Mouse (Mus musculus) liver, adult 2 months (tissue): ENCODE measurements around the gene Cd300lg. TPM values are rescaled to one million over a fixed set of nuclear protein-coding genes. Genes with fewer than 3 reads are reported as not detected.

Experiments
- DNase-seq: peaks from one replicate; pipeline ENCODE4 v3.0.0-alpha.2; 2011; ENCODE audit warnings: low read depth, low spot score; ENCODE audit errors: extremely low read depth
- H3K27ac ChIP-seq: fragments of 200-500 bp; replicated peaks from 2 replicates; pipeline ENCODE4 v1.5.1; 2012; ENCODE audit warnings: low read depth, mild to moderate bottlenecking, control low read depth, inconsistent platforms, low read length; ENCODE audit not compliant: insufficient read depth
- H3K27me3 ChIP-seq: fragments of 200-500 bp; 2 replicates; pipeline ENCODE4 v1.6.1; 2012; ENCODE audit warnings: mild to moderate bottlenecking, moderate library complexity, low read length, inconsistent platforms; ENCODE audit not compliant: control insufficient read depth, insufficient read depth
- H3K36me3 ChIP-seq: fragments of 200-500 bp; 2 replicates; pipeline ENCODE4 v1.6.1; 2012; ENCODE audit warnings: low read length, inconsistent platforms; ENCODE audit not compliant: control insufficient read depth, insufficient read depth
- H3K4me1 ChIP-seq: fragments of 200-500 bp; 2 replicates; pipeline ENCODE4 v1.6.1; 2011; ENCODE audit warnings: low read length; ENCODE audit not compliant: control insufficient read depth, insufficient read depth
- H3K4me3 ChIP-seq: fragments of 200-500 bp; 2 replicates; pipeline ENCODE4 v1.5.1; 2011; ENCODE audit warnings: low read depth, mild to moderate bottlenecking, control low read depth, low read length, moderate library complexity; ENCODE audit not compliant: insufficient read depth
- H3K79me2 ChIP-seq: fragments of 200-500 bp; 2 replicates; pipeline ENCODE4 v1.6.1; 2012; ENCODE audit warnings: inconsistent platforms, mild to moderate bottlenecking, low read length, moderate library complexity; ENCODE audit not compliant: control insufficient read depth, insufficient read depth
- H3K9ac ChIP-seq: fragments of 200-500 bp; 2 replicates; pipeline ENCODE4 v1.6.1; 2012; ENCODE audit warnings: low read depth, mild to moderate bottlenecking, control low read depth, inconsistent platforms, low read length
- CTCF ChIP-seq: fragments of 200-500 bp; IDR thresholded peaks from 2 replicates; pipeline ENCODE4 v1.5.1; 2011; ENCODE audit warnings: low read depth, low read length, control low read depth
- POLR2A ChIP-seq: fragments of 200-500 bp; IDR thresholded peaks from 2 replicates; pipeline ENCODE4 v1.6.1; 2011; ENCODE audit warnings: low read length, control low read depth; ENCODE audit not compliant: insufficient read depth; ENCODE audit errors: extremely low read depth
- WGBS: fragments of 180-500 bp; shearing (Covaris S2); methylation state at CpG from one replicate; pipeline ENCODE4 v1.1.7; 2018; 5-methylcytosine and 5-hydroxymethylcytosine counted together
- polyA plus RNA-seq: library from polyadenylated mRNA; depleted of rRNA; stranded (reverse); fragments of >200 nt; gene quantifications from 2 replicates; pipeline ENCODE4 v1.2.3, GENCODE M21; 2012
- total RNA-seq: library from RNA; depleted of rRNA; stranded (reverse); fragments of >200 nt; gene quantifications from 2 replicates; pipeline ENCODE4 v1.2.3, GENCODE M21; 2014

Gene Cd300lg
- total and polyA plus RNA-seq, 2 experiments: 8.4 to 13.3 TPM

- H3K9ac ChIP-seq: no peak overlapping the region
- no peak for DNase-seq
- H3K27ac ChIP-seq: no peak overlapping the region
- H3K79me2 ChIP-seq: no peaks in the 10 kb centered on the region
- H3K4me1 ChIP-seq: peaks cover 5% of the 10 kb centered on the region; the same call in 1 of the 2 replicates
- no peaks in the 10 kb centered on the region for H3K27me3 ChIP-seq
- TF ChIP-seq POLR2A (no peak), CTCF (no peak)
- no peaks in the 10 kb centered on the region for H3K36me3 ChIP-seq
- WGBS: 92% methylated on average over 13 of the region's 13 CpGs
- no peak overlapping the region for H3K4me3 ChIP-seq
Measured at GRCm38 (mm10) chr11:102010140-102010539, 31.2 kb upstream of the Cd300lg start.

- Histone ChIP-seq H3K36me3 (no peaks in the 10 kb centered on the region), H3K4me1 (0 out of 2 replicates have a peak, but pooled peaks cover 1% of the 10 kb centered on the region), H3K27ac (no peak overlapping the region), H3K27me3 (no peaks in the 10 kb centered on the region), H3K4me3 (no peak overlapping the region), H3K9ac (no peak overlapping the region), H3K79me2 (no peaks in the 10 kb centered on the region)
- DNase-seq: no peak
- no peak for TF ChIP-seq POLR2A
- no peak for TF ChIP-seq CTCF
- 91% methylated on average over 8 of the region's 8 CpGs for WGBS
Measured at GRCm38 (mm10) chr11:102011510-102011909, 29.8 kb upstream of the Cd300lg start.

- Histone ChIP-seq H3K4me3 (no peak overlapping the region), H3K79me2 (no peaks in the 10 kb centered on the region), H3K9ac (no peak overlapping the region), H3K27ac (no peak overlapping the region), H3K27me3 (no peaks in the 10 kb centered on the region), H3K4me1 (0 out of 2 replicates have a peak, but pooled peaks cover 1% of the 10 kb centered on the region), H3K36me3 (no peaks in the 10 kb centered on the region)
- 61% methylated on average over 8 of the region's 8 CpGs for WGBS
- TF ChIP-seq POLR2A: no peak
- peak; percentile 23; the same call in 1 of the 2 replicates for TF ChIP-seq CTCF
- DNase-seq: no peak
Measured at GRCm38 (mm10) chr11:102013201-102013600, 28.1 kb upstream of the Cd300lg start.

- Histone ChIP-seq H3K9ac (no peak overlapping the region), H3K79me2 (no peaks in the 10 kb centered on the region), H3K4me3 (no peak overlapping the region), H3K4me1 (no peaks in the 10 kb centered on the region), H3K36me3 (no peaks in the 10 kb centered on the region), H3K27me3 (no peaks in the 10 kb centered on the region), H3K27ac (no peak overlapping the region)
- no peak for DNase-seq
- 83% methylated on average over 6 of the region's 6 CpGs for WGBS
- TF ChIP-seq POLR2A (no peak), CTCF (no peak)
Measured at GRCm38 (mm10) chr11:102015472-102015871, 25.8 kb upstream of the Cd300lg start.

- no peaks in the 10 kb centered on the region for H3K79me2 ChIP-seq
- no peak overlapping the region for H3K9ac ChIP-seq
- H3K4me1 ChIP-seq: no peaks in the 10 kb centered on the region
- H3K4me3 ChIP-seq: no peak overlapping the region
- no peaks in the 10 kb centered on the region for H3K36me3 ChIP-seq
- TF ChIP-seq CTCF (no peak), POLR2A (no peak)
- WGBS: 82% methylated on average over 1 of the region's 1 CpGs
- H3K27ac ChIP-seq: no peak overlapping the region
- DNase-seq: peak; percentile 28
- no peaks in the 10 kb centered on the region for H3K27me3 ChIP-seq
Measured at GRCm38 (mm10) chr11:102016136-102016535, 25.2 kb upstream of the Cd300lg start.

- Histone ChIP-seq H3K9ac (no peak overlapping the region), H3K27ac (no peak overlapping the region), H3K27me3 (no peaks in the 10 kb centered on the region), H3K79me2 (no peaks in the 10 kb centered on the region), H3K4me3 (no peak overlapping the region), H3K4me1 (no peaks in the 10 kb centered on the region), H3K36me3 (no peaks in the 10 kb centered on the region)
- DNase-seq: no peak
- WGBS: 79% methylated on average over 9 of the region's 9 CpGs
- TF ChIP-seq CTCF (no peak), POLR2A (no peak)
Measured at GRCm38 (mm10) chr11:102019736-102020135, 21.6 kb upstream of the Cd300lg start.
